ENCODE assay signal across 8 mouse cellular contexts in genomic region chr5:84415961-84416821, GRCm38 (mm10). TPM values are rescaled to one million over a fixed set of nuclear protein-coding genes. Genes with fewer than 3 reads are reported as not detected.
DNase-seq lines count a peak whose midpoint lies in the region; ATAC-seq and TF ChIP-seq lines count a peak whose summit lies in the region.

No protein-coding gene starts in this region.

- no peak overlapping the region for H3ac ChIP-seq in myocyte (ENCODE audit: control insufficient read depth, insufficient read length)

- peak overlapping the region; percentile 68 for H3K4me3 ChIP-seq in heart, embryonic 16.5 days (ENCODE audit: low read length)
- H3K4me3 ChIP-seq in forebrain, embryonic 13.5 days = peak overlapping the region; percentile 94
- H3K4me3 ChIP-seq in myocyte = no peak overlapping the region
- no peak overlapping the region for H3K4me3 ChIP-seq in thymus, adult 2 months (ENCODE audit: control insufficient read depth, insufficient read depth, low read length)

- no peak for TF ChIP-seq POLR2A in myocyte (IDR thresholded peaks at IDR 0.05; ENCODE audit: insufficient read length, low read depth)
- TF ChIP-seq POLR2A in thymus, adult 2 months (IDR thresholded peaks at IDR 0.05; ENCODE audit: control insufficient read depth, extremely low read depth, insufficient read depth, low read length, poor library complexity) = no peak

- no peaks in the 10 kb centered on the region for H3K36me3 ChIP-seq in heart, embryonic 16.5 days (ENCODE audit: control insufficient read depth, insufficient read depth)
- no peaks in the 10 kb centered on the region for H3K36me3 ChIP-seq in forebrain, embryonic 13.5 days (ENCODE audit: poor library complexity, severe bottlenecking)
- H3K36me3 ChIP-seq in myocyte (ENCODE audit: control insufficient read depth, insufficient read depth) = no peaks in the 10 kb centered on the region
- H3K36me3 ChIP-seq in thymus, adult 2 months (ENCODE audit: control insufficient read depth, insufficient read depth, low read length) = no peaks in the 10 kb centered on the region

- no peak overlapping the region for H3K27ac ChIP-seq in heart, embryonic 16.5 days (ENCODE audit: low read length)
- peak overlapping the region; percentile 98 for H3K27ac ChIP-seq in forebrain, embryonic 13.5 days
- no peak overlapping the region for H3K27ac ChIP-seq in thymus, adult 2 months (ENCODE audit: control insufficient read depth, insufficient read depth, low read length)

- no peaks in the 10 kb centered on the region for H3K9me3 ChIP-seq in heart, embryonic 16.5 days (replicated peaks; ENCODE audit: control insufficient read depth, low read length)
- H3K9me3 ChIP-seq in forebrain, embryonic 13.5 days (replicated peaks) = no peaks in the 10 kb centered on the region

- 1% methylated on average over 45 of the region's 45 CpGs for WGBS in heart, embryonic 16.5 days
- under 1% methylated on average over 45 of the region's 45 CpGs for WGBS in forebrain, embryonic 13.5 days
- WGBS in thymus, adult 2 months = 3% methylated on average over 45 of the region's 45 CpGs

- H3K4me1 ChIP-seq in heart, embryonic 16.5 days (ENCODE audit: control insufficient read depth, insufficient read depth, low read length) = peaks cover 8% of the 10 kb centered on the region
- H3K4me1 ChIP-seq in forebrain, embryonic 13.5 days = peaks cover 32% of the 10 kb centered on the region
- no peaks in the 10 kb centered on the region for H3K4me1 ChIP-seq in thymus, adult 2 months (replicated peaks; ENCODE audit: control insufficient read depth, insufficient read depth, low read length)

- H3K27me3 ChIP-seq in heart, embryonic 16.5 days (ENCODE audit: control insufficient read depth, insufficient read depth, low read length) = peaks cover 17% of the 10 kb centered on the region
- H3K27me3 ChIP-seq in forebrain, embryonic 13.5 days = no peaks in the 10 kb centered on the region
- no peaks in the 10 kb centered on the region for H3K27me3 ChIP-seq in myocyte (ENCODE audit: control insufficient read depth, insufficient read depth, insufficient read length)
- no peaks in the 10 kb centered on the region for H3K27me3 ChIP-seq in thymus, adult 2 months (ENCODE audit: control insufficient read depth, insufficient read depth, low read length)

- ATAC-seq in heart, embryonic 16.5 days (replicated peaks; ENCODE audit: extremely low read depth, insufficient read depth, low FRiP score) = no peak
- ATAC-seq in forebrain, embryonic 13.5 days = peak; percentile 11

- H3K9ac ChIP-seq in heart, embryonic 16.5 days (ENCODE audit: low read length) = peak overlapping the region; percentile 68
- peak overlapping the region; percentile 97 for H3K9ac ChIP-seq in forebrain, embryonic 13.5 days

- peak overlapping the region; percentile 98 for H3K4me2 ChIP-seq in heart, embryonic 16.5 days (ENCODE audit: low read depth, low read length)
- peak overlapping the region; percentile 71 for H3K4me2 ChIP-seq in forebrain, embryonic 13.5 days
- peak overlapping the region; percentile 6 for H3K4me2 ChIP-seq in myocyte (ENCODE audit: low read depth)

- H3K79me2 ChIP-seq in myocyte (ENCODE audit: control insufficient read depth, insufficient read depth) = no peaks in the 10 kb centered on the region

- no peak for TF ChIP-seq CTCF in thymus, adult 2 months (IDR thresholded peaks at IDR 0.05; ENCODE audit: borderline replicate concordance, control insufficient read depth, extremely low read depth, insufficient read depth, low read length, poor library complexity)

- DNase-seq in heart, postnatal 4 days = no peak
- DNase-seq in brain, adult 2 months (ENCODE audit: low read depth, low spot score) = peak; percentile 65
- peak; percentile 47 to 48 for DNase-seq in layer of hippocampus, postnatal 36 days
- no peak for DNase-seq in urinary bladder, postnatal 25 days (ENCODE audit: low spot score)
- DNase-seq in thymus, adult 2 months = no peak

TF ChIP-seq in myocyte, 11 proteins besides CTCF, POLR2A, EP300 and RAD21:
- TF ChIP-seq TCF12 (IDR thresholded peaks at IDR 0.05; ENCODE audit: insufficient read depth, poor library complexity, severe bottlenecking) (no peak), MYOG (IDR thresholded peaks at IDR 0.05; ENCODE audit: control insufficient read depth in 1 of 3, insufficient read depth in 1 of 3, insufficient read length in 2 of 3, low read depth in 2 of 3) (no peak)

RNA-seq across cellular contexts. Expression of gene Epha5, which starts 1.0 kb away (rescaled TPM):
- polyA plus RNA-seq in heart, embryonic 16.5 days (2015; fragmentation: Nextera tagmentation; extraction: Ambion mirVana) = 0.45 and 0.76 TPM in 2 replicates
- total RNA-seq in heart, postnatal 4 days (2021) = under 1 TPM; 0.10 to 0.36 TPM
- 117 and 136 TPM in 2 replicates for polyA plus RNA-seq in forebrain, embryonic 13.5 days (2015; fragmentation: Nextera tagmentation; extraction: Ambion mirVana)
- 100 to 1,000 TPM; 130 to 141 TPM for total RNA-seq in layer of hippocampus, postnatal 36 days (2021)
- polyA plus RNA-seq in myocyte (2012; fragmentation: generic; extraction: Trizol) = not detected
- polyA plus RNA-seq in thymus, adult 2 months (2012; rRNA removed) = not detected in 2 replicates

Comparison
In these comparisons a context has a peak if more than half of its experiments do, and no peak if none do; other contexts are left out.
1. H3K4me2 ChIP-seq: peak in every context shown above with its lines; median percentile 98 in heart, embryonic 16.5 days; 71 in forebrain, embryonic 13.5 days; 6 in myocyte.
2. H3K4me3 ChIP-seq: peak in heart, embryonic 16.5 days (single experiment) and forebrain, embryonic 13.5 days (single experiment); none in myocyte (single experiment) and thymus, adult 2 months (single experiment).
3. DNase-seq: peak in brain, adult 2 months (single experiment) and layer of hippocampus, postnatal 36 days (2 of 2); none in heart, postnatal 4 days (single experiment), urinary bladder, postnatal 25 days (single experiment) and thymus, adult 2 months (single experiment).
4. RNA of gene Epha5, which starts 1.0 kb away (polyA plus RNA-seq): 117 to 136 TPM in forebrain, embryonic 13.5 days; 0.45 to 0.76 TPM in heart, embryonic 16.5 days, not detected in thymus, adult 2 months and not detected in myocyte (single experiment); every median in the first group is over 10 times any median in the second.